Mouse (Mus musculus) liver, adult 2 months (tissue): ENCODE data around the gene Atp6v0a4.

Experiments
- CTCF ChIP-seq: fragments of 200-500 bp; IDR thresholded peaks from 2 replicates; pipeline ENCODE4 v1.5.1; 2011; ENCODE audit warnings: low read depth, low read length, control low read depth
- POLR2A ChIP-seq: fragments of 200-500 bp; IDR thresholded peaks from 2 replicates; pipeline ENCODE4 v1.6.1; 2011; ENCODE audit warnings: low read length, control low read depth; ENCODE audit not compliant: insufficient read depth; ENCODE audit errors: extremely low read depth

- no peak for TF ChIP-seq POLR2A
- TF ChIP-seq CTCF = no peak
These were observed 53.1 kb downstream of the Atp6v0a4 start for GRCm38 (mm10) chr6:38071256-38071655.
